Mouse (Mus musculus) forebrain, embryonic 15.5 days (tissue): ENCODE results near the gene a. TPM values are rescaled to one million over a fixed set of nuclear protein-coding genes. Genes with fewer than 3 reads are reported as not detected.

ENCODE experiments used
- ATAC-seq: fragments of 200-750 bp; cut with Nextera tagmentation; replicated peaks from 2 replicates; pipeline ENCODE4 v1.8.0; 2017; ENCODE audit warnings: mild to moderate bottlenecking, moderate TSS enrichment, moderate library complexity
- H3K27ac ChIP-seq: fragments of 300-500 bp; sonication (generic); replicated peaks from 2 replicates; pipeline ENCODE4 v1.5.1; 2015; ENCODE audit warnings: mild to moderate bottlenecking, inconsistent platforms
- H3K27me3 ChIP-seq: fragments of 300-500 bp; sonication (generic); 2 replicates; pipeline ENCODE4 v1.6.1; 2015; ENCODE audit warnings: inconsistent platforms
- H3K36me3 ChIP-seq: fragments of 300-500 bp; sonication (generic); 2 replicates; pipeline ENCODE4 v1.6.1; 2015; ENCODE audit warnings: mild to moderate bottlenecking, inconsistent platforms
- H3K4me1 ChIP-seq: fragments of 300-500 bp; sonication (generic); 2 replicates; pipeline ENCODE4 v1.6.1; 2015; ENCODE audit warnings: inconsistent platforms
- H3K4me2 ChIP-seq: fragments of 300-500 bp; sonication (generic); replicated peaks from 2 replicates; pipeline ENCODE4 v1.6.1; 2015; ENCODE audit warnings: mild to moderate bottlenecking, inconsistent platforms
- H3K4me3 ChIP-seq: fragments of 300-500 bp; sonication (generic); 2 replicates; pipeline ENCODE4 v1.5.1; 2015; ENCODE audit warnings: mild to moderate bottlenecking, inconsistent platforms
- H3K9ac ChIP-seq: fragments of 300-500 bp; sonication (generic); replicated peaks from 2 replicates; pipeline ENCODE4 v1.6.1; 2015; ENCODE audit warnings: mild to moderate bottlenecking, inconsistent platforms
- H3K9me3 ChIP-seq: fragments of 300-500 bp; sonication (generic); 2 replicates; pipeline ENCODE4 v1.6.1; 2016; ENCODE audit warnings: inconsistent platforms
- WGBS: fragments of 180-500 bp; shearing (Covaris S2); methylation state at CpG from one replicate; pipeline ENCODE4 v1.1.7; 2015; ENCODE audit warnings: mixed read lengths; 5-methylcytosine and 5-hydroxymethylcytosine counted together
- polyA plus RNA-seq: library from polyadenylated mRNA; unstranded; fragments of >200 nt; fragmentation: Nextera tagmentation; extraction: Ambion mirVana; gene quantifications from 2 replicates; pipeline ENCODE4 v1.2.1, GENCODE M21; 2015

The a gene
- polyA plus RNA-seq, 1 experiment from 2014 or later, result 0.50 TPM

- Histone ChIP-seq H3K4me3 (no peak overlapping the region), H3K4me1 (no peaks in the 10 kb centered on the region), H3K36me3 (no peaks in the 10 kb centered on the region), H3K27me3 (no peaks in the 10 kb centered on the region), H3K4me2 (no peak overlapping the region), H3K27ac (no peak overlapping the region), H3K9me3 (no peaks in the 10 kb centered on the region), H3K9ac (no peak overlapping the region)
- 80% methylated on average over 9 of the region's 9 CpGs for WGBS
- no peak for ATAC-seq
Measured at GRCm38 (mm10) chr2:154764828-154765497, 26.2 kb upstream of the a start.

GRCm38 (mm10) chr2:154765554-154766008 is 25.6 kb upstream of the a start:
- Histone ChIP-seq H3K4me3 (no peak overlapping the region), H3K4me2 (no peak overlapping the region), H3K36me3 (no peaks in the 10 kb centered on the region), H3K27ac (no peak overlapping the region), H3K27me3 (no peaks in the 10 kb centered on the region), H3K4me1 (no peaks in the 10 kb centered on the region), H3K9ac (no peak overlapping the region), H3K9me3 (no peaks in the 10 kb centered on the region)
- 89% methylated on average over 8 of the region's 8 CpGs for WGBS
- no peak for ATAC-seq

GRCm38 (mm10) chr2:154767051-154767450 is 24.2 kb upstream of the a start:
- Histone ChIP-seq H3K36me3 (no peaks in the 10 kb centered on the region), H3K9ac (no peak overlapping the region), H3K4me2 (no peak overlapping the region), H3K4me1 (no peaks in the 10 kb centered on the region), H3K27me3 (no peaks in the 10 kb centered on the region), H3K27ac (no peak overlapping the region), H3K4me3 (no peak overlapping the region), H3K9me3 (no peaks in the 10 kb centered on the region)
- no peak for ATAC-seq
- WGBS, result 91% methylated on average over 6 of the region's 6 CpGs

- no peaks in the 10 kb centered on the region for H3K27me3 ChIP-seq
- no peak within 1 kb of the TSS for H3K4me2 ChIP-seq
Measured at GRCm38 (mm10) chr2:154769930-154770329, 21.3 kb upstream of the a start, which contains the start of gene Gm14214. TSS of gene Gm14214 (minus strand) at chr2:154770030.

GRCm38 (mm10) chr2:154771604-154772003 is 19.6 kb upstream of the a start:
- no peaks in the 10 kb centered on the region for H3K9me3 ChIP-seq
- WGBS, result 76% methylated on average over 8 of the region's 8 CpGs
- H3K27me3 ChIP-seq, result no peaks in the 10 kb centered on the region
- H3K27ac ChIP-seq, result no peak overlapping the region
- no peak overlapping the region for H3K4me3 ChIP-seq
- no peaks in the 10 kb centered on the region for H3K36me3 ChIP-seq
- H3K9ac ChIP-seq, result no peak overlapping the region
- H3K4me2 ChIP-seq, result no peak overlapping the region
- no peak for ATAC-seq
- no peaks in the 10 kb centered on the region for H3K4me1 ChIP-seq

More at GRCm38 (mm10) chr2:154769930-154770329, 21.3 kb upstream of the a start, which contains the start of gene Gm14214:
- Histone ChIP-seq H3K36me3 (no peaks in the 10 kb centered on the region), H3K4me1 (no peaks in the 10 kb centered on the region), H3K9me3 (no peaks in the 10 kb centered on the region), H3K9ac (no peak within 1 kb of the TSS), H3K4me3 (no peak within 1 kb of the TSS), H3K27ac (no peak within 1 kb of the TSS)
- no peak for ATAC-seq

- no peak for ATAC-seq
- Histone ChIP-seq H3K4me2 (no peak overlapping the region), H3K27me3 (no peaks in the 10 kb centered on the region), H3K27ac (no peak overlapping the region), H3K9ac (no peak overlapping the region), H3K4me3 (no peak overlapping the region), H3K36me3 (no peaks in the 10 kb centered on the region), H3K4me1 (no peaks in the 10 kb centered on the region), H3K9me3 (no peaks in the 10 kb centered on the region)
- 90% methylated on average over 1 of the region's 1 CpGs for WGBS
Measured at GRCm38 (mm10) chr2:154774032-154774431, 17.2 kb upstream of the a start.

- 62% methylated on average over 7 of the region's 7 CpGs for WGBS
- no peak for ATAC-seq
Measured at GRCm38 (mm10) chr2:154776496-154776895, 14.7 kb upstream of the a start.

GRCm38 (mm10) chr2:154779648-154780047 is 11.6 kb upstream of the a start:
- ATAC-seq, result no peak
- Histone ChIP-seq H3K9me3 (no peaks in the 10 kb centered on the region), H3K4me1 (peaks cover 6% of the 10 kb centered on the region), H3K4me3 (no peak overlapping the region), H3K9ac (no peak overlapping the region), H3K36me3 (no peaks in the 10 kb centered on the region), H3K4me2 (no peak overlapping the region), H3K27ac (no peak overlapping the region), H3K27me3 (no peaks in the 10 kb centered on the region)
- WGBS, result 44% methylated on average over 3 of the region's 3 CpGs

More at GRCm38 (mm10) chr2:154776496-154776895, 14.7 kb upstream of the a start:
- no peak overlapping the region for H3K4me2 ChIP-seq
- no peak overlapping the region for H3K27ac ChIP-seq
- H3K4me1 ChIP-seq, result no peaks in the 10 kb centered on the region
- H3K4me3 ChIP-seq, result no peak overlapping the region
- no peak overlapping the region for H3K9ac ChIP-seq
- H3K27me3 ChIP-seq, result no peaks in the 10 kb centered on the region
- H3K9me3 ChIP-seq, result no peaks in the 10 kb centered on the region
- H3K36me3 ChIP-seq, result no peaks in the 10 kb centered on the region

- Histone ChIP-seq H3K9ac (no peak overlapping the region), H3K36me3 (no peaks in the 10 kb centered on the region), H3K27me3 (no peaks in the 10 kb centered on the region), H3K4me2 (no peak overlapping the region), H3K9me3 (no peaks in the 10 kb centered on the region), H3K27ac (no peak overlapping the region), H3K4me1 (peaks cover 6% of the 10 kb centered on the region), H3K4me3 (no peak overlapping the region)
- ATAC-seq, result no peak
- WGBS, result 66% methylated on average over 4 of the region's 4 CpGs
Measured at GRCm38 (mm10) chr2:154782361-154782760, 8.8 kb upstream of the a start.

GRCm38 (mm10) chr2:154782856-154783650 is 8.1 kb upstream of the a start:
- H3K36me3 ChIP-seq, result no peaks in the 10 kb centered on the region
- H3K9ac ChIP-seq, result no peak overlapping the region
- H3K27me3 ChIP-seq, result no peaks in the 10 kb centered on the region
- peaks cover 6% of the 10 kb centered on the region for H3K4me1 ChIP-seq
- H3K9me3 ChIP-seq, result no peaks in the 10 kb centered on the region
- no peak for ATAC-seq
- WGBS, result 47% methylated on average over 17 of the region's 17 CpGs
- H3K4me2 ChIP-seq, result no peak overlapping the region
- no peak overlapping the region for H3K27ac ChIP-seq
- H3K4me3 ChIP-seq, result no peak overlapping the region

GRCm38 (mm10) chr2:154785284-154785683 is 5.9 kb upstream of the a start:
- H3K36me3 ChIP-seq, result no peaks in the 10 kb centered on the region
- H3K27ac ChIP-seq, result no peak overlapping the region
- H3K9ac ChIP-seq, result no peak overlapping the region
- H3K9me3 ChIP-seq, result no peaks in the 10 kb centered on the region
- peaks cover 11% of the 10 kb centered on the region for H3K4me1 ChIP-seq
- no peaks in the 10 kb centered on the region for H3K27me3 ChIP-seq
- H3K4me2 ChIP-seq, result no peak overlapping the region
- WGBS, result 87% methylated on average over 3 of the region's 3 CpGs
- H3K4me3 ChIP-seq, result no peak overlapping the region
- ATAC-seq, result no peak

- Histone ChIP-seq H3K27me3 (no peaks in the 10 kb centered on the region), H3K9ac (no peak overlapping the region), H3K4me1 (peaks cover 11% of the 10 kb centered on the region), H3K27ac (no peak overlapping the region), H3K4me2 (no peak overlapping the region), H3K4me3 (no peak overlapping the region), H3K36me3 (no peaks in the 10 kb centered on the region), H3K9me3 (no peaks in the 10 kb centered on the region)
- ATAC-seq, result no peak
- 38% methylated on average over 3 of the region's 3 CpGs for WGBS
Measured at GRCm38 (mm10) chr2:154786187-154786586, 5.0 kb upstream of the a start.
